Mouse (Mus musculus) mesoderm, embryonic 11.5 days (tissue): Measurements from ENCODE around the gene Zfp874b.
"Not testable (repeated sequence)": the region's sequence is repeated elsewhere in the genome, so short reads cannot be mapped to it uniquely, and the experiment has no call there.

Experiments used
- DNase-seq: peaks from one replicate; pipeline ENCODE4 v3.0.0-alpha.2; 2012; ENCODE audit warnings: low read depth, low spot score

The Zfp874b gene

GRCm38 (mm10) chr13:67483625-67484423 lies at the start of gene Zfp874b:
Gene Zfp874b (minus strand): TSS chr13:67484258.
- DNase-seq = peak; percentile 79

GRCm38 (mm10) chr13:67527049-67527730 lies 43.1 kb upstream of the Zfp874b start:
- DNase-seq = no peak

DNA sequence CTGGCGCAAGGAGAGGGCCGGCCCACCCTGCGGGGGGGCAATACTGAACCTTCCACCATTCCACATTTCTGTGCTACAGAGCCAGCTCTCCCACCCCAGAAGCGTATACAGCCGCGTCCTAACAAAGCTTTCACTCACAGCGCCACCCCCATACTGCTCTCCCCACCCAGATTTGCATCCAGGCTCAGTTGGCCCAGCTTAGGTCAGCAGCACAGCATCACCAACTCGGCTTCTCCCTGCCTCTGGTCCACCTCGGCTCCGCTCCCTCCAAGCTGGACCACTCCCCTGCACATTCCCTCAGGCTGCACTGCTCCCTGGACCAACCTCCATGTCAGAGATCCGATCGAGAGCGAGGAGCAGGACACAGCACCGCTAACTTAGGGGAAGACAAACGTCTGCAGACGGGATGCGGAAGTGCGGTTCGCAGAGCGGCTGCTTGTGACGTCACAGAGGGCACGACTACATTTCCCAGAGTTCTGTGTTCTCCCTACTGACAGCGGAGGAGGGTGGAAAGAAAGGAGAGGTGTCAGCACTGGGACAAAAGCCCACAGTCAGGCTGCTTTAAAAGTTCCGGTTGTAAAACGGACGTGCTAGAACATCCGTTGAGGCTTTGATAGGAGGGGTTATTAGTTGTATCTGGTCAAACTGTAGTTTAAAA lies 41.8 kb upstream of the Zfp874b start, which contains the start of the genes Gm26965 and Zfp87:
TSS of gene Gm26965 (minus strand) at position 399 of the 658 bp plus-strand sequence.
TSS of gene Zfp87 (minus strand) at position 425 of the 658 bp plus-strand sequence.
- DNase-seq = peak; percentile 94

- no peak for DNase-seq
Observed at GRCm38 (mm10) chr13:67500908-67501307, 16.9 kb upstream of the Zfp874b start.

- peak; percentile 80 for DNase-seq
Observed at GRCm38 (mm10) chr13:67500084-67500719, 16.1 kb upstream of the Zfp874b start, which contains the start of gene Zfp58. Gene Zfp58 (minus strand): TSS chr13:67500555.

DNA sequence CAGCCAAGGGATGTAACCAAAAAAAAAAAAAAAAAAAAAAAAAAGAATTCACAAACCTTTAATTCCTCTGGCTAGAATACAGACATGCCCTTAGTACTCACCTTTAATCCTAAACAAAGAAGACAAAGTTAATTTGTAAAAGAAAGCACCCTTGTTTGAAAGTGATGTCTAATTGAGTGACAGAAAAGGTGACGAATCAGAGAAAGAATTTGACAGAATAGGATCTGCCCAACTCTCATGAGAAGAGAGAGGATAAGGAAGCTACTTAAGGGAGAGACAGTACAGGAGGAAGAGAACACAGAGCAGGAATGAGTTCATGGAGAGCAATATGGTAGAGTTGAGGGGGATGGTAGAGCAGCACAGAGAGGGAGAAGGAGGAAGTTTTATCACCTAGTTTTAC lies 11.6 kb upstream of the Zfp874b start:
- DNase-seq = no peak

GRCm38 (mm10) chr13:67484424-67484811 lies 360 bp upstream of the Zfp874b start:
- no peak for DNase-seq

DNA sequence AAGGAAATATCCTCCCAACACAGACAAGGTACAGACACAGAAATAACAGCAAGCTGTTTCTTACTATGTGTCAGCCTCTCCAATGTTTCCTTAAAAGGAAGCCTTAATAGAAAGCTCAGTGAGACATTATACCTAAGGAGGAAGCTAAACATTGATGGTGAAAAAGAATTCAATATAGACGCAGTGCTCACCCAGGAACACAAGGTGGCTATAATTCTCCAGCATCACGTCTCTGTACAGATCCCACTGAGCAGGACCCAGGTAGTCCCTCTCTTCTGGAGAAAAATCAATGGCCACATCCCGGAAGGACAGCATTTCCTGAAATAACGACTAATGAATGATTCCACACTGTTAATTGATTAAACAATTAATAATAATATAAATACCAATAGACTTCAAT lies 2.5 kb downstream of the Zfp874b start:
- no peak for DNase-seq

DNA sequence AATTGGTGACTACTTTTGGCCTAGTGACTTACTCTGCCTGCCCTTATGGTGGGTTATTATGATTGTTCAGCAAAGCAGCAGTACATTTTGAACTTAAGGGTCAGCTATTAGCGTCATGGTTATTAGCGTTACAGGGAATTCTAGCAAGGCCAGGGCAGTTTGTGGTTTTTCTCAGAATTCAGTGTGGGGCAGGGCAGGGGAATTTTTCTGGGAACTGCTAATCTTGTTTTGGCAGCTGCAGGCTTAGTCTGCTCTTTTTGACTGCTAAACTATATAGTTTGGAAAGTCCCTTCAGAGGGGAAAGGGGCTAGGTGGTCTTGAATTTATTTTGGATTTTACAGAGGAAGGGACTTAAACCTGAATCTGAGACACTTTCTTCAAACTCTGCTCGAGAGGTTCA lies 14.8 kb downstream of the Zfp874b start:
- DNase-seq = no peak

- DNase-seq = not testable (repeated sequence)
Observed at GRCm38 (mm10) chr13:67463506-67464185, 20.4 kb downstream of the Zfp874b start.

DNA sequence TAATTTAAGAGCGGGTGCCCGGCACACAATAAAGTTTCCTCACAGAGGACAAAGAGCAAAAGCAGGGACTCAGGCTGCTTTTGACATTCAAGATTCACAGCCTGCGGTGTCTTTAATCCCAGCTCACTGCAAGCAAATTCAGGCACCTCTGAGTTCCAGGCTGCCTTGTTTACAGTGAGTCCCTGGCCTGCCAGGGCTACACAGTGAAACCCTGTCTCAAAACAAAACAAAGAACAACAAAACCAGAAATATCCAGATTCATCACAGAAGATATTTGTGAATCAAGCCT lies 32.1 kb downstream of the Zfp874b start:
- DNase-seq = no peak

DNA sequence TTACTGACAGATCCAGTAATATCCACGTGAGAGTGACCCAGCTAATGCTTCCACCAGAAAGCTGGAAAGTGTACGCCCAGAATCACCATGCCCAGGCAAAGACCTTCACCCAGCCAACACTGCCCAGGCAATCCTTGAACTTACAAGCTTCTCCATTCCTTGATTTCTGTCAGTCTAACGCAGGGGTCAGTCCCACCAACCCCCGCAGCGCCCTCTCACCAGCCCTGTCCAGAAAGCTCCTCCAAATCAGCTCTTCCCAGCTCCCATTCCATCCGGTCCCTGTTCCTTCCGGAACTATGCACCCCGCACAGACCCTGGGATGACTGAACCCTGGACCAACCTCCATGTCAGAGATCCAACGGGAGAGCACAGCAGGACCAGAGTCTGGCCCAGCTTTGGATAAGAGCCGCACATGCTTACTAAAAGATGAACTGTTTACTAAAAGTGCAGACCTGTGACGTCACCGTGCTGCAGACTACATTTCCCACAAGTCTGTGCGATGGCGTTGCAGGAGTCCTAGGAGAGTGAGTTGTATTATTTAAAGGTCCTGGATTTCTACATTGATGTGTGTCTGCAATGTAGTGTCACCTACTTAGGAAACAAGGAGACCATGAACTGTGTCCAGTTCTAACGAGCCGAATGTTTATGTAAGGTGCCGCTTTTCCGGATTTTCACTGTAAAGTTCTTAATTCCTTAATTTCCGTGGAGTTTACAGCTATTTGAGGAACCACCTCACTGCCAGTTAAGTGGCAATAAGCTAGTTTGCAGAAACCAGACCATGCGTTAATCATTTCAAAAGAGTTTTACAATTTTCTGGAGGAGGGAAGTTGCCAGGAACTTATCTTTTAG lies 32.7 kb downstream of the Zfp874b start, which contains the start of gene Zfp874a:
TSS of gene Zfp874a (minus strand) at position 453 of the 849 bp plus-strand sequence.
- DNase-seq = peak; percentile 82

GRCm38 (mm10) chr13:67437095-67437494 lies 47.0 kb downstream of the Zfp874b start:
- DNase-seq = not testable (repeated sequence)

DNA sequence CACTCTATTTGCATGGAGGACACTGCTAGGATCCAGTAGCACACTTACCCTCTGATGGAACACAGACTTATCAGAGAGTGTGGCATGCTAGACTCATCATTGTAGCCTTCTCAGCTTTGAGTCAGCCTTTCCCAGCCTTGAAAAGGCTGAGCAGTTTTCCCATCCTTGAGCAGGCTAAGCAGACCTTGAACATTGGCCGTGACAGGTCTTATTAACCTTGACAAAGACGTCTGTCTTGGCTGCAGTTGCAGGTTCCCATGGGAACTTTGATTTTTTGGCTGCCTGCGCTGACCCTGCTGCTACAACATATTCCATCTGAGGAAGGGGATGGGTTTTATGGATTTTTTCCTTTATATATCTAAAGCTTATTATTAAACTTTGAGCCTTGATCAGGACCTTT lies 55.9 kb downstream of the Zfp874b start:
- DNase-seq = no peak

- not testable (repeated sequence) for DNase-seq
Observed at GRCm38 (mm10) chr13:67425699-67426098, 58.4 kb downstream of the Zfp874b start.

- DNase-seq = not testable (repeated sequence)
Observed at GRCm38 (mm10) chr13:67422532-67422931, 61.5 kb downstream of the Zfp874b start.
